Mouse (Mus musculus): Measurements from ENCODE around the gene Clip3. TPM values are rescaled to one million over a fixed set of nuclear protein-coding genes. Genes with fewer than 3 reads are reported as not detected.

Gene Clip3
- 1 to 10 TPM; 5.7 TPM for total RNA-seq (2021)
- long read RNA-seq, experiment 1, partial matches to known transcripts, result 1 of 2 reads
- long read RNA-seq, experiment 1, other reads (novel, unspliced or antisense), result 1 of 2 reads
- long read RNA-seq, experiment 2, partial matches to known transcripts, result 1 of 2 reads
- long read RNA-seq, experiment 2, other reads (novel, unspliced or antisense), result 1 of 2 reads

DNA sequence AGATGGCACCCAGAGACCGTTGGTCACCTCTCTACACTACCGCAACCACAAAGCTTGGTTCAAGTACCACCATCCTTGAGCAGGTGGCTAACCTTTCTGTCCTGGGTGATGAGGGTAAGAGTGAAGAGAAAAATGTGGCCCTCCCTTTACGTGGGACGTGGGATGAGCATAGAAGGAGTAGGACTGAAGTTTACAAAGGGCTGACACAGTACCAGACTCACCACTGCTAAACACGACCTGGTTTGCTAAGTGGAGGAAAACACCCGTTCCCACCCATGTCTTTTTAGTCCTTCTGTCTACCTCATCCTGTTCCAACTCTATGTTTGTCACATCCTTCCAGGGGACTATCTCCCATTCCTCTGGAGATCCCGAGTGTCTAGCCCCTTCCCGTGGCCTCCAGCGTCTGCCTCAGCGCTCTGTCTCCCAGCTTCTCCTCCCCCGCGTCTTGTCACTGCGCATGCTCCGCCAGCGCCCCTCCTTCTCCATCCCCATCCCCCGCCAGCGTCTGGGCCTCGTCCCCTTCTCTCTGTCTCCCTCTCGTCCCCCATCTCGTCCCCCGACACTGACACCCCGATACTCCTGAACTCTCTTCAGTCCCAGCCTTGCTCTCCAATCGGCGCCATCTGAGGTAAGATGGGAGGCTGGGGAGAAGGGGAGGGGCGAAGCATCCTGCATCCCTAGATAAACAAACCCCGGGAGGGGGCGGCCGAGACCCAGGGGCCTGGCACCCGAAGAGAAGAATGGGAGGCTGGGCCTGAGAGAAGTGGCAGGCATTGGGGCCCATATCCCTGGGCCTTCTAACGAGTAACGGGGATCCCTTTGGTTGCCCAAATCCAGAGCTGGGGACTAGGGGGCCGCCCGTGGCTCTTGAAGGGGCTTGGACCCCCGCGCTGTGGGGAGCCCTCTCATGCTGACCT lies at the start of gene Clip3:
Gene Clip3, plus strand, starts transcription at position 514 of the 917 bp plus-strand sequence.
- peak; percentile 75 to 79 for DNase-seq

DNA sequence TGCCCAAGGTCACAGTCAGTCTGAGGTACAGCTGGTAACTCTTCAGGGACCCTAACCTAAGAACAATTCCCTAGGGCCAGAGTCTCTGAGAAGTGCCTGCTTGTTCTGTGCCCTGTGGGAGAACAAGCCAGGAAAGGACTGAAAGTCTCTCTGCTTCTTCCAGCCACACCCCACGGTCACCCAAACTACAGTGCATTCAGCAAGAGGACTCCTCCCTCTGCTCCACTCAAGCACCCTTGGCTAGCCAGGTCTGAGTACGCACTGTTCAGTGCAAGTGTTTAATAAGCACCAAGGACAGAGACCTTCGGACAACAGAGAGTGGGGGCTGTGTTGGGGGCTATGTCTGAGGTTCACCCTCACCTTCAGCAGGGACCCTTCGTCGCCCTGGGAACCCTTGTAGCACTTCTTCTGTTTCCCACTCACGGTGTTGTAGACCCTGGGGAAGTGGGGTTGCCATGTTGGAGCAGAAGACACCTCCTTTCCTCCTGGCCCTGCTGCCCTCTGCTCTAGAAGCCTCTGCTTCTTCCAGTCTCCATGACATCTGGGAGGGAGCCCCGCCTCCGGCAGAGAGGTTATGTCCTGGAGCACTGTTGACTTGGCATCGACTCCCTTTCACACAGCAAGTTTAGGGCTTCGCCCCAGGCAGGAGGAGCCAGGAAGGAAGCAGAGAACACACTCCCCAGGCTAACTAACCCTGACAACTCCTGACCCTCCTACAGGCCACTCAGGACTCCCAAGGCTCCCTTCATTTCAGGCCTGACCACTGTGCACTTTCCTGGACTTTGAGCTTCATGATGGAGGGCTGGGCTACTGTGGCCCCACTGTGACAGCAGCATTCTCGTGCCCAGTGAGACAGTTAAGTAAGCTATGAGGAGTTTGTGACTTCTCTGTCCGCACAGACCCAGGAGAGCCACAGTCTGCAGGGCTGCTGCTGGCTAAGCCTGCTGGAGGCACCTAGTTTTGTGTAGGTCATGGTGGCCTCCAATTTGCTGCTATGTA lies 39.3 kb upstream of the Clip3 start:
- peak; percentile 15 to 54 for DNase-seq

DNA sequence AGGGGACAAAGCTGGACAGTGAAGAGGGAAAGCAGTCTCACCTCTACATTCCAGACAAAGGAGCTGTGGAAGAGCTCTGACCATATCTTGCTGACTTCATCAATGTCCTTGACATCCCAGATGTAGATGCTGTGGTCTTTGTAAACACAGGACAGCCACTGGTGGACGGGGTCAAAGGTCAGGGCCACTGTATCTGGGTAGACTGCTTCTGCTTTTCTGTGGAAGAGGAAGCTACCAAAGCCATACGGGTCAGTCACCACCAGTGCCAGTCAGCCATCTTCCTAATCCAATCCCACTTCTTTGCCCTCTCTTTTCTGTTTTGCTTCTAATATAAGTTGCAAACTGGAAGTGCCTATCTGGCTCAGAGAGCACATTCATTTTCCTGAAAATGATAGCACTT lies 26.5 kb upstream of the Clip3 start:
- peak in 1 of 2 experiments; percentile 9 for DNase-seq

DNA sequence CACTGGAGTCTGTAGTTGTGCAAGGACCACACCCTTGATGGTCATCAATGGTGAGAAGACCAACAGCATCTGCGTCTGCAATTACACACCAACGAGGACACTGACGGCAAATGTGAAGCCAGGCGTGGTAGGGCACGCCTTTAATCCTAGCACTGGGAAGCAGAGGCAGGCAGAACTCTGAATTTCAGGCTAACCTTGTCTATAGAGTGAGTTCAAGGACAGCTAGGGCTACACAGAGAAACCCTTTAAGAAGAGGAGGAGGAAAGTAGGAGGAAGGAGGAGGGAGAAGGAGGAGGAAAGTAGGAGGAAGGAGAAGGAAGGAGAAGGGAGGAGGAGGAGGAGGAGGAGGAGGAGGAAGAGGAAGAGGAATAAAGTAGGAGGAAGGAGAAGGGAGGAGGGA lies 26.0 kb upstream of the Clip3 start:
- no peak for DNase-seq

DNA sequence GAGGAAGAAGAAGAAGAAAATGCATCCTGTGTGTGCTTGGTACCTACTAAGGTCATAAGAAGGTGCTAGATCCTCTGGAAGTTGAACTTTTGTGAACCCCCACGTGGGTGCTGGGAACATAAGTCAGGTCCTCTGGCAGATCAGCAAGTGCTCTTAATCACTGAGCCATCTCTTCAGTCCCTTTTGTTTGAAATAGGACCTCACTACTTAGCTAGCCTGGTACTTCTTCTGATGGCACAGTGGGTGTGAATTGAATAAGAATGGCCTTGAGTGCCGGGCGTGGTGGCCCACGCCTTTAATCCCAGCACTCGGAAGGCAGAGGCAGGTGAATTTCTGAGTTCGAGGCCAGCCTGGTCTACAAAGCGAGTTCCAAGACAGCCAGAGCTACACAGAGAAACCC lies 25.6 kb upstream of the Clip3 start:
- DNase-seq, result no peak

DNA sequence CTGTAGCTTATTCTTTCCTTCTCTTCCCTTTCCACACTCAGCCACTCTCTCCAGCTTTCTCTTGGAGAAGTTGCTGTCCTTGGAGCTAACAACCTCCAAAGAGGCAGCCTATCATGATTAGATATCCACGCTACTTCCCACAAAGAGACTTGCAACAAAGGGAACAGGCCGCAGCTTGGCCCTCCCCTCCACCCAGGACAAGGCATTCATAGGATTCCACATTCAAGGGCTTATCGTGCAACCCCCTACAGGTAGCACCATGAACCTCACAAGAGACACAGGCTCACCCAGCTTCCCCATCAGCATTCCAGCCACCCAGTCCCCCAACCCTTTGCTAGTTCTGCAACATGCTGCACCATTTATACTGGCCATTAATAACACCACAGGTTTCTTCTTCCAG lies 24.7 kb upstream of the Clip3 start:
- no peak for DNase-seq

DNA sequence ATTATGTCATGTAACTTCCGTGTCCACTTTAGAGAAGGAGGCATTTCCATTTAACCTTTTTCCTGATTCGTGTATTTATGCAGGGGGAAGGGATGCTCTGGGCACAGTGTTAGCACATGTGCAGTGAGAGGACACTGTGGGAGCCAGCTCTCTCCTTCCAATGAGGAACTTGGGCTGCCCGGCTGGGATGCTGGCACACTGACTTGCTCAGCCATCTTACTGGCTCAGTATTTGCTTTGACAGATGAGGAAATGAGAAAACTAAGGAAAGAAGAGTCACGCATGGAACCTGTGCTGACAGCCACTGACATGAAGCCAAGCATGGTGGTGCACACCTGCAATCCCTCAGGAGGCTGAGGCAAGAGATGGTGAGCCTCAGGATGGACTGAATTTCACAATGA lies 21.9 kb upstream of the Clip3 start:
- no peak for DNase-seq

DNA sequence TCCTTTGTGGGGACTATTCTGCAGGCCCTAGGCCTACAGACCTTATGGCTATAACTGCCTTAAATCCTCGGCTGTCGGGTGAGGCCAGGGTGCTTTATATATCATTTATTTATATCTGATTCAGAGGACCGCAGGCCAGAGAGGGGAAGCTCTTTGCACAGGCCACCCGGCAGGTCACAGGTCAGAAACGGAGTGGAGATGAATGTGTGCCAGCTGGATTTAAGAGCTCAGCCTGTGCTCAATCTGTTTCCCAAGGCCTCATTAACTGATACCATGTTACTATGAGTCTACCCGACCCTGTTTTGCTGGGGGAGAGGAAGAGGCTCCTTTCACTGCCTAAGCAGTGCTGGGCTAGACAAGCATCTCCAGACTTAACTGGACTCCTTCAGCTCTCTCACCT lies 17.1 kb upstream of the Clip3 start:
- DNase-seq, result no peak

DNA sequence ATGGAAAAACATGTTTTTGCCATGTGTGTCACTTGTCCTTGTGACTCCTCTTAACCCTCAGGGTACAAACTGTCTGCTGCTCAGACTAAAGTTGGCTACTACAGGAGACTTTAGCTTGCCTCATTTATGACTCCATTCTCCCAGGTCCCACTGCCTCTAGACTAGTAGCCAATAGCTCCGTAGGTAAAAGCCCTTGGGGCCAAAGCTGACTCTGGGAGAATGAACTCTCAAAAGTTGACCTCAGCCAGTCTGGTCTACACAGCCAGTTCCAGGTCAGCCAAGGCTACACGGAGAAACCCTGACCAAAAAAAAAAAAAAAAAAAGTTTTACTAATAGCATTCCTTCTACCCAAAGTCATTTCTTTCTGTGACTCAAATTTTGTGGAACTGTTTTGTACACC lies 12.6 kb upstream of the Clip3 start:
- DNase-seq, result no peak

DNA sequence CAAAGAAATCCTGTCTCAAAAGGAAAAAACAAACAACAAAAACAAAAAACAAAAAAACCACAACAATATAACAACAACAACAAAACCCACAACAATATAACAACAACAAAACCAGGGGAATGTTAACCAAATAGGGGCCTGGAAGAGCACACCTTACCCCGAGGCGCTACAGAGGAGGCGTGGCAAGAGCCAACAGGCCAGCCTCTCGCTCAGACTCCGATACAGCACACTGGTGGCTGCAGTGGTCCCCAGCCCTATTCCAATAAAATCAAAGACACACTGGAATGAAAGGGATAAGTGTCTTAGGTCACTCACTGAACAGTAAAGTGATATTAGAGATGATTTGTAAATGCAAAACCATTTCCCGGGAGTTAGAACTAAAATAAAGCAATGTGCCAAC lies 12.0 kb upstream of the Clip3 start:
- DNase-seq, result no peak

DNA sequence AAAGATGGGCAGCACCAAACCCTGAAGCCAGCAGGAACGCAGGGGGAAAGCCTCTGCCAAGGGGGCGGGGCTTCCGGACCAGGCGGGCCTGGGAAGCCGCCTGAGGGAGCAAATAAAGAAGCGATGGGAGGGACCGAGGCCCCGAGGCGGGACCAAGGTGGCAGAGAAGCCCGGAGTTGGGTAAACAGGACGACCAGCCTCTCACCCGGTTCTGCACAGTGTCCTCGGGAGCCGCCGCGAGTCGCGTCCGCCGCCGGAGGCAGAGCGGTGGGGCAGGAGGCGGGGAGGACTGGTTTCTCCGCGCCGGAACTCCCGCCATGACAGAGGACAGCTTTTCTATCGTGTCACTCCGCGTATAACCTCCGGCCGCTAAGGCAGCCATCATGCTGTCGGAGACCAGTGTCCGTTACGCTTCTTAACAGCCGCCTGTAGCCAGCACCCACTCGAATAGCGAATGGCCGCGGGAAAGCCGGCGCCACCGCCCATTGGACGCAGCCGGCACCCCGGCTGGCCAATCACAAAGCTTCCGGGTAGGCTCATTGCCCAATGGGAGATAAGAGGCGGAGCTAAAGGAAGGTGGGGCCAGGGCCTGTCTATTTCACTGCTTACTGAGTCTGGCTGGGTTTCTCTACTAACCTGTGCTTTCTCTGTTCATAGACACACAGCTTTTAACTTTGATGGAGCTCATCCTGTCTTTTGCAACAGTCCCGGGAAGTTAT lies 11.4 kb upstream of the Clip3 start, which contains the start of the genes Thap8 and Wdr62:
Gene Thap8, plus strand, starts transcription at position 144 of the 719 bp plus-strand sequence.
Gene Wdr62, minus strand, starts transcription at position 469 of the 719 bp plus-strand sequence.
- peak; percentile 94 to 95 for DNase-seq

DNA sequence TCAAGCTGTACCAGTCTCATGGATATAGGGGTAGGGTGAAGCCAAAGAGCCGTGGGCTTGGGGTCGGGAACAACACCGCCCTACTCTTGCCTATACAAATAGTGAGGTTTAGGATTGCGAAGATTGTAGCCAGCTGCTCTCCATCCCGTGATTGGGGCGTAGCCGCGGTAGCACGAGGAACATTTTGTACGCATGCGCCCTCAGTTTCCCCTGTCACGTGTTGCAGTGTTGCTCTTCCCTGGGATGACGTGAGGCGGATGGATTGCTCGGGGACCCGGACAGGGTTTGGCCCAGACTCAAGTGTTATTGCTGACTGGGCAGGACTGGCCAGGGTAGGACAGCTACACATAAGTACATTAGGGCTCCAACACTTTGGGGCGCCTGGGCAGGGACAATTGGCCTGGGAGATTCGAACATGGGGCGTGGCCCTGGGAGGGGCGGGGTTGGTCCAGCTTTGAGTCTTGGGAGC lies 10.8 kb upstream of the Clip3 start:
- peak; percentile 91 to 94 for DNase-seq

DNA sequence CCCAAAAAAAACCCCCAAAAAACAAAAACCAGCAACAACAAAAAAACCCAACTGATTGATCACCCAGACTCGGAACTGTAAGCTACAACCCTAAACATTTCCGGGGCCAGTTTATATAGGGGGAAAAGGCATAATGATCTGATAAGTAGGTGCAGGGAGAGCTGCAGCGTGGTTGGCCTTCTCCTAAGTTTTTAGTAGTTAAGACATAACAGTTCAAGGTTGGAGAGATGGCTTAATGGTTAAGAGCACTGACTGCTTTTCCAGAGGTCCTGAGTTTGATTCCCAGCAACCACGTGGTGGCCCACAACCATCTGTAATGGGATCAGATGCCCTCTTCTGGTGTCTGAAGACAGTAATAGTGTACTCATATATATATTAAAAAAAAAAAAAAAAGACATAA lies 10.0 kb upstream of the Clip3 start:
- DNase-seq, result no peak

DNA sequence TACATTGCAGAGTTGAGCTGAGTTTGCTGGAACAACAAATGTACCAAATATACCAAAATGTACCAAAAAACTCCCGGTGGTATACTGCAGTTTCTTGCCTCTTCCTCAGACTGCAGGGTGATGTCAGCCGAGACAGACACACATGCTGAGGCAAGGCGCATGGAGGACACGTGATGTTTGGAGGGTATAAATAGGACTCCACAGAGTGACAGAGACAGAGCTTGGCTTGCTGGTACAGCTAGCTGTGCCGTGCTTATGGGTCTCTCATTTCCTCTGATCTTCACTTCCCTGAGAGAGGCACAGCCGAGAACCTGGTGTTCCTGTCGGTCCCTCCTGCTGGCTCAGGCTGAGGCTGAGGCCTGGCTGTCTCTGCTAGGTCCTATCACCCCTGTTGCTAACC lies 8.8 kb upstream of the Clip3 start:
- peak; percentile 54 to 56 for DNase-seq

DNA sequence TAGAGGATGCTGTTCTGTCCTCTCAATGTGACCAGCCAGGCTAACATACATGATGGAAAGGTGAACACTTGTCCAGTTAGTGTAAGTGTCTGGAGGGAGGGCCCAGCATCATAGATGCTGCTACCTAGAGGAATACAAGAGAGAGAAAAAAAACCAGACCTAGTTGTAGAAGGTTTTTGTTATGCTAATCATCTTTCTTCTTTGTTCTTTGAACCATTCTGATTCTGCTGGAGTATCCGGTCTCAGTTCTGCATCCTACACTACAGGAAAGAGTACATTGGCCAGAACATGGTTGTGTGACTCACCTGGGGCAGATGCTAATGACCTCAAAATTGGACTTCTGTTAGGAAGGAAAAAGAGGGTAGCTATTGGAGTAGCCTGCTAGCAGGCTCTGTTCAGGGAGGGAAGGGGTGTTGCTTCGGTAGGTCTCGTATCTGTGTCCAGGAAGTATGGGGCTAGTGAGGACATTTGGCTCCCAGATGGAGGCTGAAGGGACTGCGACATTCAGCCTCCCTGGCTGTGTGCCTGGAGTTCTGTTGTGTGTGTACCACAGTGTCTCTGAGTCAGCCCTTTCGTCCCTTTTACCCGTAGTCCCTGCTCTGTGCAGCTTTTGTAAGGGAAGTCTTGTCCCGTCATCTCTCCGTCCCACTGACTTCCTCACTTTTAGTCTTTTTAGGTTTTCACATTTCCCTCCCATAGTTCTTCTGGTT lies 4.7 kb upstream of the Clip3 start:
- DNase-seq, result peak; percentile 37 to 63

DNA sequence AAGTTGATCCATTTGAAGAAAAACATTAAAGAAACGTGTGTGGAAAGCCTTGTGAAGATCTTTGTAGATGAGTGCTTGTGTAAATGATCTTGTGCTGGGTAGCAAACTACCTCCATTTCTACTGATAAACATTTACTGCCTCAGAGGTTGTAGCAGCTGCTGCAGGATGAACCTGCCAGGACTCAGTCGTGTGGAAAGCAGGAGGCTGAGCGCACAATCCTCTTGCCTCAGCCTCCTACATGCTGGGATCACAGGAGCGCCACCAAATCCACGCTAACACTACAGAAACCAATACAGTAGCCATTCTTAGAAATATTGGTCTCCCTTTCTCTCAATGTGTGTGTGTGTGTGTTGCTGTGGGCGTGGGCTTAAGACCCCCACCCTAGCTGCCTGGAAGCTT lies 3.5 kb upstream of the Clip3 start:
- DNase-seq, result no peak

DNA sequence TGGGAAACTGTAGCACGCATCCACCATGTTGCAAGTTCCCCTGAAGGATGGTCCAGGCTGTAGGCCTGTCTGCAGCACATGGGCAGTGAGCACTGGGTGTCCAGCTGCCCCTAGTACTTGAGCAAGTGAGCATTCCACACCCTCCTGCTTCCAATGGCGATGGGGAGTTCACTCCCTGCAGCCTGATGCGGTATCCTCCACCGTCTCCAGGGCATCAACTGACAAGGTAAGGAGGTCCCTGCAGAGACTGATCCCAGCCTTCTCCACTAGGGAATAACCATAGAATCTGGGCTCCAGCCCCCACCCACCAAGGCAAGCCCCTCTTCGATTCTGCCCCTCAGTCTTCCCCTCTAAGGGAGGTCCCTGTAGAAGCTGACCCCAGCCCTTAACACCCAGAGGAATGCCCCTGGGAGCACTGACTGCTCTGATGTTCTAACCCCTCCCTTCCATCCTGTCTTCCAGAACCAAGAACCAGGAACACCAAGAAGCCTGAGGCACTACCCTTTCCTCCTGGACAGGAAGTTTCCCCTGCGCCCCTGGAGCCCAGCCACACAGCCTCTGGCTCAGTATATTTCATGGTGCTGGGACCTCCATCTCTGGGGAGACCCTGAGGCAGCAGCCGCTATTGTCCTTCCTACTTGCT lies 2.3 kb upstream of the Clip3 start:
- no peak for DNase-seq

DNA sequence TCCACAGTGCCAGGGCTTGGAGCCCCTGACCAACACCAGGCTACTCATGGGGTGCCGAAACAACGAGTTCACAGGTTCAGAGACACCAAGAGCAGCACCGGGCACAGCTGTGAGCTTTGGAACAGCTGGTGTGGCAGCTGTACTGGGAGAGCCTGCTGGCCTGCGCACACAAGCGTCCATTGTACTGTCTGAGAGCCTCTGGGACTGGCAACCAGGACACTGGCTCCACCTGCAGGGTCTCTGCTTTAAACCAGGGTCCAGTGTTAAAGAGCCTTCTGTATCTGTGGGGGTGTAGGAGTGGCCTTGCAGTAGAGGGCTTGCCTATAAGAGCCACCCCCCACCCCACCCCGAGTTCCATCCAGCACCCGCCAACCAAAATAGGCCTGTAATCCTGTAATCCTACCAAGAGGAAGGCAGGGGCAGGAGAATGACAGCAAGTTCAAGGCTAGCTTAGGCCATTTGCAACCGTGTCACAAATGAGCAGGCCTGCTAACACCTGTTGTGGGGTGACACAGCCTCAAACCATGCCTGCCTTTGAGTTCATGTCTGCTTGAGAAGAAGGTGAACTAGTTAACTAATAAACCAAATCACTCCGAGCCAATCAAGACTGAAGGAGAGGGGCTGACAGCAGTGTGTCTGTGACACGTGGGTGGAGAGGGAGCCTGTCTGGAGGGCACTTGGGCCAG lies 1.7 kb upstream of the Clip3 start:
- DNase-seq, result no peak

DNA sequence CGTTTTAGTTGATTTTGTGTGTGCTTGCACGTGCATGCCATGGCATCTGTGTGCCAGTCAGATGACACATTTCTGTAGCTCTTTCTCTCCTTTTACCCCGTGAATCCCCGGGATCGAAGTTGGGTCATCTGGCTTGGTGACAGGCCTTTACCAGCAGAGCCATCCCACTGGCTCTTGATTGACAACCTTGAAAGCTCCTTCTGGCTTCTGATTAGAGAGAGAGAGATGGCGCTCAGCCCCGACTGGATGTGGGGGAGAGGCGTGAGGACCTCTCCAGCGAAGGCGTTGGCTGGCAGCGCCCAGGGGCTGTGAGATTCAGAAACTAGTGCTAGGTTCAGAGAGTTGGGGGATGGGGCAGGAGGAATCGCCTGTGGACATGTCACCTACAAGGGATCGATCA lies 2.3 kb downstream of the Clip3 start:
- no peak for DNase-seq

DNA sequence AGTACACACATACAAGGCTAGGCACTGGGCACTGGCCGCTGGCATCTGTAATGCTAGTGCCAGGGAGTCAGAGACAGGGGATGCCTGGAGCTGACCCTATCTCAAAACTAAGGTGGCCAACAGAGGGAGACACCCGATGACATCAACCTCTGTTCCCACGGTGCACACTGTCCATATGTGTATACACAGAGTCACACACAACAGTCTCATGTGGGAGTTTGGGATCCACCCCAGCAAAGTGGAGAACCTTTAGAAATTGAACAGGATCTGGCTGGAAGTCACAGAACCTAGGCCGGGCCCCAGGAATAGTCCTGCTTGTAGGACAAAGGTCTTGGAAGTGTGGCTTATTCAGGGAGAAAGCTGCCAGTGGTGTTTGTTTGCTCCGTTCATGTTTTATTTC lies 2.8 kb downstream of the Clip3 start:
- DNase-seq, result no peak
